Mouse (Mus musculus) ZHBTc4 (cell line): ENCODE results near the gene Robo1.

Source experiments
- DNase-seq: peaks from one replicate; pipeline ENCODE4 v3.0.0-alpha.2; 2011; ENCODE audit warnings: low read depth, low spot score

Robo1 gene

DNA sequence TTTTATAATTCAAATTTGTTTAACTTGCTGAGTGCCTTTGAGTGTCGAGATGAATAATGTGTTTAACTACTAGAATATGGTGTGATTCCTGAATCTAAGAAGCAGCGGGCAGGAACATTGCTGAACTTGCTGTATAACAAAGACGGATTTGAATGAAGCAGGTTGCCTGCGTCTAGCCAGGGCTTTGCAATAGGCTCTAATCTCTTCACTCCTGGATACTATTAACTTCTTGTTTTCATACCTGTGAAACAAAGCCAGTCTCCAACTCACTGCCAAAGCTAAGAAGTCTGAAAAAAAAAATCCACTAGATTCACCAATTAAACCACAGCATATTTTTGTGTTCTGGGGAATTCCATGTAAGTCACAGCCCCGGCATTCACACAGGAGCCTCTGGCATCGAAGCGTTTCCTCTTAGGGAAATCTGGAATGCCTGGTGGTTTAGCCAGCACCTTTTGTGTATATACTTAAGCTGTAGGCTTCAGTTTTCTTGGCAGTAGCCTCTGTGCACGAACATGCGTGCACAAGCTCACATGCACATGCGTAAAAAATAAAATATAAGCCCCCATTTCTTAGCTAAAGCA is 687.9 kb downstream of the Robo1 start:
- DNase-seq = no peak

DNA sequence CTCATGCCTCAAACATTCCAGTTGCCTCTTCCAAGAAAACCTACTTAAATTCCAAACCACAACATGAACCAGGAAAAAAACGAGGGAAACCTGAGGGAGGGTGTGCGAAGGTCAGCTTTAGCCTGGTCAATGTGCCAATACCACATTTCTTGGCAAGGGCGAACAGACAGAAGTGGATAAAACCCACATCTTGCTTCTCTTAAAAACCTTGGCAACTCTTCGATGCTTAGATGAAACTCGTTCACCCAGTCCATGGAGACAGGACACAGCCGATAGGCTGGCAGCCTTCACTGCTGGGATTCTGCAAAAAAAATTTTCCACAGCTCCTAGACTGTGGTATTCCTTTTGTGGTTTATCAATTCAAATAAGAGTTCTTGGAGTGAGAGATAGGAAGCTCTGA is 690.6 kb downstream of the Robo1 start:
- DNase-seq = no peak

DNA sequence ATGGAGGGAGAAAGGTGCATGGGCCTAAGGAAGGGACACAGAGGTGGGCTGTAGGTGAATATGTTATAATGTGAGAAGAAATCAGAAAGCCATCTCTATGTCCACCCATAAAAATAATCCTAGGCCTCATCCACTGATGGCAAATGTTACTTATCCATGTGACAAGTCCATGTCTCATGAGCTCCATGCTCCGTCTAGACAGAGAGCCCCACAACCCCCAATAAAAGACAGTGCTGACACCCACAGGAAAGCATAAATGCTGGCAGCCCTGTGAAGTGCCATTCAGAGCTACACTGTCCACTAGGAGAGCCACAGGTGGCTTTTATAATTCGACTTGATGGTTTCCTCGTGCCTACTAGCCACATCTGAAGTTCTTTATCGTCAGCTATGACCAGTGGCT is 694.6 kb downstream of the Robo1 start:
- no peak for DNase-seq

DNA sequence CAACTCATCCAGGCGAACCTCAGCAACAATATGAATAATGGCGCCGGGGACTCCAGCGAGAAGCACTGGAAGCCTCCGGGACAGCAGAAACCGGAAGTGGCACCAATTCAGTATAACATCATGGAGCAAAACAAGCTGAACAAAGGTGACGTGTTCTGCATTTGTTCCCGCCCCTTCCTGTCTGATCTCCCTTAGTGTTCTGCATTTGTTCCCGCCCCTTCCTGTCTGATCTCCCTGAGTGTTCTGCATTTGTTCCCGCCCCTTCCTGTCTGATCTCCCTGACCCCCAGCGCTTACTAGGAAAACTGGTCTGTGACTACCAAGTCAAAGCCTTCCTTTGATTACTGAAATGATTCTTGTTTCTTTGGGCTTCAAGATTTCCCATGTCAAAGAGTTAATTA is 696.5 kb downstream of the Robo1 start:
- peak; percentile 50 for DNase-seq

DNA sequence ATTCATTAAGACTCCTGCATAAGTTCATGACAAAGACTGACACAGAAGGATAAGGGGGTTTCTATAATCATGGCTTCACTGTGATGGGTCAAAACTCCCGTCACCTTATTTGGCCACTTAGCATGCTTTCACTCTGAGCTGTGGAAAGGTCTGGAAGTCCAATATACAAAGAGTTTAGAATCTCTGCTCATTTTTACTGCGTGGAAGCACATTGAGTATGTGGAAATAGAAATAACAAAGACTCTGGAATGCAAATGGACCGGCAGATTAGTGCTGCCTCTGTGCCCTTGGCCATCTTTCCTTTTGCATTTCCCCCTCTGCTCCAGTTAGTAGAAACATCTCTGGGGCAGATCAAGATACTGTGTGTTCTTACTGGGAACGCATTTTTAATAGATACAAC is 697.7 kb downstream of the Robo1 start:
- DNase-seq = no peak

- no peak for DNase-seq
Observed at GRCm38 (mm10) chr16:73007434-73007833, 699.3 kb downstream of the Robo1 start.

DNA sequence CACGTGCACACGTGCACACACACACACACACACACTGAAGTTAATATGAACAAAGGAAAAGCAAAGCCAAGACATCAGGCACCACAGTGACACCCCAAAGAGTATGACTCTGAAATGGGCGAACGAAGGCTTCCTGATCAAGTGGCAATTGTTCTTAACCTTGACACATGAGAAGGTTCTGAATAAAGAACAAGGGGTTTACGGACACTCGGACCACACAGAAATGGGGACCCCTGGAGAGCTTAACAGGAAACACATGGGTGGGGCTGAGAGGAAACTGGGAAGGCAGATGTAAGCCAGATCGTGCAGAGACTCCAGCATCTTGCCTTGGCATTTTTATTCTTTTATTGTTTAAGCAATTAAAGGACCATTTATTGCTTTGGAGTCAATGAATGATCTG is 703.2 kb downstream of the Robo1 start:
- DNase-seq = peak; percentile 82

DNA sequence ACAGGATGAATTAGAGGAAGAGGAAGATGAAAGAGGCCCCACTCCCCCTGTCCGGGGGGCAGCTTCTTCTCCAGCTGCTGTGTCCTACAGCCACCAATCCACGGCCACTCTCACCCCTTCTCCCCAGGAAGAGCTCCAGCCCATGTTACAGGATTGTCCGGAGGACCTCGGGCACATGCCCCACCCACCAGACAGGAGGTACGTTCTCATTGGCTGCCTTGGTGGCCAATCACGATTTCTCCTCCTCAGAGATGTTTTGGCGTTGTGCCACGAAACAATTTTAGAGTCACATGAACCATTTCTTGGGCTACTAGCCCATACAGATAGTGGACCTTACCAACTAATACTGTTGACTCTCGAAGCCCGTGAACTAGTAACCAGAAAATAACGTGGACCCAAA is 704.8 kb downstream of the Robo1 start:
- DNase-seq = peak; percentile 67

GRCm38 (mm10) chr16:73014544-73014943 is 706.4 kb downstream of the Robo1 start:
- DNase-seq = peak; percentile 86

DNA sequence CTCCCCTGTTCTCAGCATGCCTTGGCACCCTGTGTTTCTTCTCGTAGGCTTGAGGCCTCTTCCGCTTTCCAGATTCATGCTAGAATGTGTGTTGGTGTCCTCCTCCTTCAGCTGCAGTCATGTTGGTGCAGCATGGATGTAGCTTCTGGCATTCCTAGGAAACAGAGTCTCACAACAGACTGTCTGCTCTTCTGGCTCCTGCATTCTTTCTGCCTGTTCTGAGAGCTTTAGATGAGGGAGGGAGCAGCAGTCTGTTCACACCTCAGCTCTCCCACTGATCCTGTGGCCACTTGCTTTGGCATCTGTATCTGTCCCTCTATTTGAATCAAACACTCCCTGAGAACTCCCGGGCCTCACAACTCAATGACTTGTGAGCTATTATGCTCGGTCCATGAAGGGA is 707.9 kb downstream of the Robo1 start:
- no peak for DNase-seq

DNA sequence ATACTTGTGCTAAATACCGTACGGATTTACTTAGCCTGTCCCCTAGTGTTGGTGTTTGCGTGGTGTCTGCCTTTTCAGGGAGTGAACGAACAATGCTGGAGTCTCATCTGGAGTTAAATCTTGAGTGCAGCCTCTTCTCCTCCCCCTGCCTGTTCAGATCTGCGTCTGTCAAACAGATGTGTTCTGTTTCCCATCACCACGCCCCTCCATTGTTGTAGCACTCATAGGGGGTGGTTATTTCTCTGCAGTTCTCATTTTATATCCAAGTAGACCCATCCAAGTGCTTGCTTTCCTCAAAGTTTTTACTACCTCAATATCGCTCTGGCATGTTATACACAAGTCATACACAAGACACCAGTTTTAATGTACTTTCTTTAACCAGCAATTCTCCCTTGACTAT is 708.7 kb downstream of the Robo1 start:
- no peak for DNase-seq

DNA sequence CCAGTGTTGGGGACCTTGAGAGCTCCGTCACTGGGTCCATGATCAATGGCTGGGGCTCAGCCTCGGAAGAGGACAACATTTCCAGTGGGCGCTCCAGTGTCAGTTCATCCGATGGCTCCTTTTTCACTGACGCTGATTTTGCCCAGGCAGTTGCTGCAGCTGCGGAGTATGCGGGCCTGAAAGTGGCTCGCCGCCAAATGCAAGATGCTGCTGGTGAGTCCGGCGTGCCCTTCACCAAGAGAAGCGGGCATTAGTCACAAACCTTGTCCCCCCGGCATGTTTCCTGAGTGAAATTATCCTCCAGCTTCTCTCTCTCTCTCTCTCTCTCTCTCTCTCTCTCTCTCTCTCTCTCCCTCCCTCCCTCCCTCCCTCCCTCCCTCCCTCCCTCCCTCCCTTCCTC is 716.2 kb downstream of the Robo1 start:
- DNase-seq = peak; percentile 27

- peak; percentile 53 for DNase-seq
Observed at GRCm38 (mm10) chr16:73027692-73028091, 719.6 kb downstream of the Robo1 start.

DNA sequence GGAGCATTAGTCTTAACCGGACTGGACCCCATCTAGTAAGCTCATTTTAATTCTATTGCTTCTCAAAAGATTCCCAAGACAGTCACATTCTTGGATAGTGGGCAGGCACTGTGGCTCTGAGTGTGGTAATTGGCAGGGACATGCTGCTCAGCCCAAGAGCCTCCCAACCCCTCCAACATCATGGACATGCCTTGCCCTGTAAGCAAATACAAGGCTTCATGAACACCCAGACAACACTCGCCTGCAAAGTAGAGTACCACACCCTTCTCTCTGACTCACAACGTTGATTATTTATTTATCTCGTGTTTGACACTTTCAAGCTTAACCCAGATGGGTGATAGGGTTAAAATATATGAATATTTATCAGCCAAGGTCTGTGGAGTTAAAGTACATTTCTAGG is 722.9 kb downstream of the Robo1 start:
- DNase-seq = no peak

GRCm38 (mm10) chr16:73035210-73035985 is 727.3 kb downstream of the Robo1 start:
- DNase-seq = no peak

DNA sequence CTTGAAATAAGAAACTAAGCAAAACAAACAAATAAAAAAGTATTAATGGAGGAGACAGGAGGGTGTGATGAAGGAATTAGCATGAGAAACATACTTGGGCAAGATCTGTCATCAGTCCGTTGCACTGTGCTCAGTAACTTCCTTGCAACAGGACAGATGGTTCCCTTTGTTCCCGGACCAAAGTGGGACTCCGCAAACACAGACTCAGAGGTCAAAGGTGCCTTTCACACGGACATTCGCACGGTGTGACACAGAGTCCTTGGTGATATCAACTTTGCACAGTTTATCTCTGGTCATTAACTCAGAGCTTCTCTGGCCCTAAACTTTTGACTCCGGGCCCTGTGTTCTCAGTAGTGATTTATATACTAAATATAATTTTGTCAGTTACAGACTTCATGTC is 730.4 kb downstream of the Robo1 start:
- DNase-seq = peak; percentile 25

- no peak for DNase-seq
Observed at GRCm38 (mm10) chr16:73062461-73062860, 754.4 kb downstream of the Robo1 start.

DNA sequence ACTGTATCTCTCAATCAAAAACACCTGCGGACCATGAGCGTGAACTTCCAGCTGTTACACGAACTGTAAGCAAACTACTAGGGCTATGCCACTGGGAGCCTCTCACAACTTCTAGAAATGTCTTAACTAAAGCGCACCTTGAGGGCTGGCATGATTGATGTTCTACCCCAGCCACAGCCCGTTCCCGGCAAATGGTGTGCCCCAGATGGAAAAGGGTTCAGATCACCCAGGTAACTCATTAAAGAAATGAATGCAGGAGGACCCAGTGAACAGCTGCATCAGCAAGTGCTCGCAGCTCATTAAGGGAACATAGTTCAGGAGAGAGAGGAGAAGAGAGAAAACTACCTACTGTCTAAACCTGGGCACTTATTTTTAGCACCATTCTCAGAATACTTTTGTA is 759.7 kb downstream of the Robo1 start:
- DNase-seq = no peak

- no peak for DNase-seq
Observed at GRCm38 (mm10) chr16:73072047-73072446, 763.9 kb downstream of the Robo1 start.

DNA sequence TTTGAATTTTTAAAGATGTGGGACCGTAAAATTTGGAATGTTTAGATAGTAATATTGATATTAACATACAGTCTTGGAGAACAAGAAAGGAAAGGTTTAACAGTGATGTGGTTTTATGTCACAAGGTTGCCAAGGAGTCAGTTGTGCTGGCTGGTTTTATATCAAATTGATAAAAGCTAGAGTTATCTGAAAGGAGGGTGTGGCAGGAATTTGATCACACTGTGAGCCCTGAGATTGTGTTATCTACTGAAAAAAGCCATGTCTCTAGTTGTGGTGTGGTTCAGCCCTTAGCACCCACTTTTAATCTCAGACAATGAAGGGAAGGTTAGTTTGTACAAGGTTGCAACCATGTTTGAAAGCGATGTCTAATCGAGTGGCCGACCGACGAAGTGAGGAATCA is 764.8 kb downstream of the Robo1 start:
- no peak for DNase-seq

- no peak for DNase-seq
Observed at GRCm38 (mm10) chr16:73082420-73082819, 774.3 kb downstream of the Robo1 start.

- no peak for DNase-seq
Observed at GRCm38 (mm10) chr16:73083077-73083476, 775.0 kb downstream of the Robo1 start.
